Mouse (Mus musculus) layer of hippocampus, postnatal 10 days (tissue): ENCODE measurements around the gene Traf6. TPM values are rescaled to one million over a fixed set of nuclear protein-coding genes. Genes with fewer than 3 reads are reported as not detected.

Source experiments
- total RNA-seq, 2 experiments: library from RNA; stranded (reverse); gene quantifications; 2 replicates each; pipeline ENCODE4 v1.2.3; 2021

Traf6 gene
- total RNA-seq, 2 experiments from 2014 or later: 13.2 to 13.6 TPM

Other genes starting within 250 kb of the Traf6 start
- gene Rag2, start 53.7 kb upstream of the Traf6 start, total RNA-seq: not detected
- gene Rag1, start 28.9 kb upstream of the Traf6 start, total RNA-seq: under 1 TPM; 0.29 to 0.41 TPM
- gene B230118H07Rik, start 28.9 kb upstream of the Traf6 start, total RNA-seq: 10 to 100 TPM; 28.0 to 30.1 TPM
- gene Prr5l, start 204.6 kb downstream of the Traf6 start, total RNA-seq: 1 to 10 TPM; 2.9 to 5.5 TPM
- 10 to 100 TPM; 39.1 to 39.3 TPM for gene Commd9, start 207.8 kb downstream of the Traf6 start, total RNA-seq